Mouse (Mus musculus) heart, adult 8-10 months (tissue): Measurements from ENCODE around the gene Cdc20. TPM values are rescaled to one million over a fixed set of nuclear protein-coding genes. Genes with fewer than 3 reads are reported as not detected.

Source experiments
- DNase-seq: peaks from one replicate; pipeline ENCODE4 v3.0.0; 2022; ENCODE audit warnings: low spot score
- total RNA-seq, 4 experiments: library from RNA; stranded (reverse); gene quantifications; 2 replicates each; pipeline ENCODE4 v1.2.4; 2022

Gene Cdc20
- total RNA-seq, 4 experiments from 2014 or later: 0.47 to 1.4 (median 1.0) TPM

DNA sequence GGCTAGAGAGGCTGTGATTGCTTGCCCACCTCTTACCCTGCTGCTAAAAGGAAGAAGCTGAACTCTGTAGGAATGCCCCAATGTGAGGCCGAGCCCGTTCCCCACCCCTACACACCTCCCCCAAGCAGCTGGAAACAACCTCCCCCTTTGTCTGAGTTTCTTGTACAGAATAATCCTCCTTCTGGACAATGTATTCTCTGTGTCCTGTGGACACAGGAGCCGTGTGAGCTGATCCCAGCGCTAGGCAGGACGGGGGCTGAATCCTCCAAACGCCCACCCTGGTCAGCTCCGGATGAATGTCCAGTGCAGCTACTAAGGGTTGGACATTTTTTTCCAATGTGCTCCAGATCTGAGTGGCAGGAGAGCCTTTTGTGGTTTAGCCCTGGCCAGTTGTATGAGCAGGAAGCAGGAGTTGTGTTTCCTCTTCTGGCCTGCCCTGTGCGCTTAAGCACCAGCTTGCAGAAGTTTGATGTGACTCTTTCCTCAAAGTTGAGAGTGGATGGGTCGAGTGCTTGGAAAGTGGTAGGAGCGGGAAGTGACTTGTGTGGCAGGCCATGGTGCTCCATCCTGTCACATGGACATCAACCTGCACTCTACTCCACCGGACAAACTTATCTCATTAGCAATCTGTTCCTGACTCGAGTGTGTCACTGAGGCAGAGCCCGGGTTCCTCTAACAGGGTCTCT lies 19.9 kb downstream of the Cdc20 start:
- DNase-seq: no peak

DNA sequence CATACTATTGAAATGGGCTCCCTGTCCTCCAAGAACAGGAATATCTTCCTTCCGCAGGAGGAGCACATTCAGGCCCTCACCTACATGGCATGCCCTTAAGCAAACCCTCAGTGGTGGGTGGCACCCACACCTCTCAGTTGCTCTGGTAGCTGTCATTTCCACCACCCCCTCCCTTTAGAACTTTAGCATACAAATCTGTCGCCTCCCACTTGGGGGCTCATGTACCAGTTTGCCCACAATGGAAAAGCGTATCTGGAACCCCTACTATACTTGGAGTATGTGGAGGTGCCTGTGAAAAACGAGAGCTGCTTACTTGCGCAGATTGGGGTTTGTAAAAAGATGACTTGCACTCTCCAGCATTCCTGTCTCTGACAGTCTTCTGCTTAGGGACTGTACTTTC lies 20.8 kb downstream of the Cdc20 start:
- no peak for DNase-seq

DNA sequence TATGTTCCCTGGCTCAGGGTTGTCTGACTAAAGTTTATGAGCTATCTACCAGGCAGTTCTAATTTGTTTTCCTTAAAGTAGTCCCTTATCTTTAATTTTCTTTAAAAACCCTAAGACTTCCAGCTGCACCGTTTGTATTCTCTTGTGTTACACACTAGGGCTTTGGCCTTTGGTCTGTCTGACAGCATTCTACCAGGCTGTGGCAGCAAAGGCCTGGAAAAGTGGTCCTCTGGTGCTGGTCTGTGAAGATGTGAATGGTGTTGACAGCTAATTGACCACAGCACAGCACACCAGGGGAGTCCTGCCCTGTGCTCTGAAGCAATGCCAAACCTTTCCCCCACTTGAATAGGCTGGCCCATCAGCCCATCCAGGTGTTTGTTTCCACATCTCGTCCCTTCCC lies 21.4 kb downstream of the Cdc20 start:
- no peak for DNase-seq

DNA sequence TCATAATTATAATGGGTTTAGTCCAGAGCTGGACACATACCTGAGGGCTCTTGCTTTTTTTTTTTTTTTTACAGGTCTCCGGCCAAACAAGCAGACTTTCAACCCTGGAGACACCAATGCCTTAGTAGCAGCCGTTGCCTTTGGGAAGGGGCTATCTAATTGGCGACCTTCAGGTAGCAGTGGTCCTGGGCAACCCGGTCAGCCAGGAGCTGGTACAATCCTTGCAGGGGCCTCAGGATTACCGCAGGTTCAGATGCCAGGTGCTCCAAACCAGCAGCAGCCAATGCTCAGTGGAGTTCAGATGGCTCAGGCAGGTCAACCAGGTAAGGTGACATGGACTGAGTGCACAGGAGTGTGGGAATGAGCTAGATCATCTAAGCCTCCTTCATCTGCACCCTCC lies 23.6 kb downstream of the Cdc20 start:
- no peak for DNase-seq

DNA sequence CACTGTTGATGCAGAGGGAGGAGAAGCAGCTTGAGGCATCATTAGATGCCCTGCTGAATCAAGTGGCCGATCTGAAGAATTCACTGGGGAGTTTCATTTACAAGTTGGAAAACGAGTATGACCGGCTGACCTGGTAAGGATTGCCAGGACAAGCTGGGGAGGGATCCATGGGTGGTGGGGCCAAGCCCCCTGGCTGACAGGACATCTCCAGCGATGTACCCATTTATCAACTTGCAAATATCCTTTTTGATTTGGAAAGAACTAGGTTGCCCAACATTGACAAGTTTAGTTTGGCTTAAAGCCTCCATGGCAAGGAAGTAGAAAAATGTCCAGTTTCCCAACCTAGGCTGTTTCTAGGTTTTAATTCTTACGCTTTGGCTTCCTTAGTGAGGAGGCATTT lies 26.3 kb downstream of the Cdc20 start:
- DNase-seq: no peak

DNA sequence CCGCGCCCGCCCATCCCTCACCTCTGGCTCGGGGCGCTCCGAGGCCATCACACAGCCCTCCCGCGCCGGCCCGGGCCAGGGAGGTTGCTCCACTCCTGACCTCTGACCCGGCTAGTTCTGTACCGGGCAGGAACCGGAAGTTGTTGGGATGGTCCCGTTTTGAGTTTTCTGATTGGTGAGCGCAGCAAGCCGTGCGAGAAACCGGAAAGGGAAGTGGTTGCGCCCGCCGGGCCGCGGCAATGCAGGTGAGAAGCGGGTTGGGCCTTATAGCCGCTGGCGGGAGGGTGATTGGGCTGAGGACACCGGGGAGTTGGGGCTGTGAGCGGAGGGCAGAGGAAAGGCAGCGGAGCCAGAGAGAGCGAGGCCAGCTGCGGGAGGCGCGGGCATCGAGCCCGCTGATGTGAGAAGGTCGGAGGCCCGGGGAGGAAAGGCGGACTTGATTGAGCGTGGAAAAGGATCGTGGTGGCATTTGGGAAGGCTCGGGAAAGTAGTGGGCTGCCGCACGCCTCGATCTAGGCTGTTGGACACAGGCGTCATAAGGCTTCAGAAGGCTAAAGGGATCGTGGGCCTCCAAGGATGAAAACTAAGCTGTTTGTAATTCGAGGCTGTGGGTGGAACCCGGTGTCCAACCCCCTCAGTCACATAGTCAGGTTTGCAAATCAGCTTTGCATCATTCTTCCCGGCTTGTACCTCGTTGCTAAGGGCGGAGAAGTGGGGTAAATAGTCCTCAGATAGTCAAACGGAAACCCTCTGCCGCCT lies 27.8 kb downstream of the Cdc20 start, which contains the start of the genes Szt2 and Med8:
TSS of gene Szt2 (minus strand) at position 132 of the 759 bp plus-strand sequence.
TSS of gene Med8 (plus strand) at position 196 of the 759 bp plus-strand sequence.
- DNase-seq: peak; percentile 94

DNA sequence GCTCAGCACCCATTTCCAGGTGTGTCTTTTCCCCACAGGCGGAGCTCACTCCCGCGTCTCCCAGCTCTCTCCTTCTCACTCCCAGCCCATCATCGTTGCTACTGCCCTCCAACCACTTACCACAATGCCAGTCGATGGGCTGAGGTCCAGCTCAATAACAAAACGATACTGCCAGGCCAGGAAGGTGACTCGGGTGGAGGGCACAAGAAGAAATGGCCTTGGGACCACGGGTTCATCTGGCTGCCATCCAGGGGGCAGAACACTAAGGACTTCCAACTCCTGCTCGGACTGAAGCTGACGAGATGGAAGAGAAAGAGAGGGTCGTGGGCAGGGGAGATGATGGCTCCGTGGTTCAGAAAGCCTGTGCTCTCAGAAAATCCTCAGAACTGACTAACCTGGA lies 34.5 kb downstream of the Cdc20 start:
- DNase-seq: no peak

DNA sequence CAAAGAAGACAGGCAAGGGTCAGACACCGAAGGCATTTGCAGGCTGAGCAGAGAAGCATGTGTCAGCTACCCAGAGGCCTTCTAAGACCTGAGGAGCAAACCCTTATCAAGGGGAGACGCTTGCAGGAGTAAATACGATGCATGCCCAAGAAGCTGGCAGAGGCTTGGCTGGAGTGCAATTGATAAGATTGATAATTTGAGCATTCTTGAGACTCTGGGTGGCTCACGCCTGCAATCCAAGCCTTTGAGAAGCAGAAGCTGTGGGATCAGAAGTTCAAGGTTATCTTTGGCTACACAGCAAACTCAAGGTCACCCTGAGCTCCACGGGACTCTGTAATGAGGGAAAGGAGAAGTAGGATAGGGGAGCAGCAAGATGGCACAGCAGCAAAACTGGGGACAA lies 35.2 kb downstream of the Cdc20 start:
- no peak for DNase-seq

DNA sequence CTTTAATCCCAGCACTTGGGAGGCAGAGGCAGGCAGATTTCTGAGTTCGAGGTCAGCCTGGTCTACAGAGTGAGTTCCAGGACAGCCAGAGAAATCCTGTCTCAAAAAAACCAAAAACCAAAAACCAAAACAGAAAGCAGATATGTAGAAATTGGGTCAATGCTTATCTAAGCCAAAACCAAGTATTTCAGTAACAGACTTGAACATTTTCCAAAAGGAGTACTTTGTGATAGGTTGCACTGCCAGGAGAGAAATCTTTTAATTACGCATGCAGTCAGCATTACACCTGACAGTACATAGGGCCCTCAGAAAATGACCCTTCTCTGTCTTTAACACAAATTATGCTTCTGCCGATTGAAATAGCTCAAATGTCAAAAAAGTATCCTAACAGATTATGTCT lies 35.7 kb downstream of the Cdc20 start:
- DNase-seq: no peak

DNA sequence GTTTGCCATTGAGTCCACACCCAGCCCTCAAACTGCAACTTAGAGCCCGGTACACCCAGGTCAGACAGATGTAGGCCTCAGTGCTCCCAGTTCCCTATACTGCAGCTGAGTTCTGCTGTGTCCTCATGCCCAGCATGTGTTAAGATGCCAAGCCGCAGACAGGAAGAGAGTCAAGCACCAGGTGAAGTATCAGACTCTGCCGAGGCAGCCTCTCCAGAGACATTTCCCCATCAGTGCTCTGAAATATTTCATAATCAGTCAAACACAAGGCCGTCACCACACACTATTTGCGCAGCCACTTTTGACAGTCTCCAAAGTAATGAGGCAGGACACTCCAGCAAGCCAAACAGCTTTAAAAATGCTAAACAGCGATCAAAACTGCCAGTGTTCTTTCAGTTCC lies 38.8 kb downstream of the Cdc20 start:
- no peak for DNase-seq

DNA sequence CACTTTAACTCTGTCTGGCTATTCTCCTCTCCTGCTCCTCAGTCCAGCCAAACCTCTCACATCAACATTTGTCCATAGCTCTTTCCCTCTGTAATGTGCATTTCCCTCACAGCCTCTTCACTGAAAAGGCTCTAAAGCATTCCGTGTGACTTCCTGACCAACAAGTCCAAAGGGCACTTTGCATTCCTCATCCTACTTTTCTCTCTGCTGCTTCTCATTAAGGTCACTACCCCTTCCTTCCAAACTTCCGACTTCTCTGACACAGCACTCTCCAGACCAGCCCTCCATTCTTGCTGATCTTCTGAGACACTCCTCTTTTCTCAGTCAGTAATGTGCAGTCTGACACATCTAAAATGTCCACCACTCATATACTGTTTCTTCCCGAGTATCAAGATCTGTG lies 40.7 kb downstream of the Cdc20 start:
- no peak for DNase-seq

DNA sequence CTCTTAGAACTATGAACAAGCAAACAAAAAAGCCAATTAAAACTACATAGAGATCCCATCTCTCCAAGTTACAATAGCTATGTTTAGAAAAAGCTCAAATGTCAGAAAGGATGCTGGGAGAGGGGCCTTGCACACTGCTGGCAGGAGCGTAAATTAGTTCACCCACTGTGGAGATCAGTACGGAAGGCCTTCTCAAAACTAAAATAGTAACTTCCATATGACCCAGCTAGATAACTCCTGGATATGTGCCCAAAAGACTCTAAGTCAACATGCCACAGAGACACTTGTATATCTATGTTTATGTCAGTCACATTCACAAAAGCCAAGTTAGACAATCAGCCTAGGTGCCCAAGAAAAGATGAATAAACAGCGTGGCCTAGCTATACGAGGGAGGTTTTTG lies 41.9 kb downstream of the Cdc20 start:
- no peak for DNase-seq

DNA sequence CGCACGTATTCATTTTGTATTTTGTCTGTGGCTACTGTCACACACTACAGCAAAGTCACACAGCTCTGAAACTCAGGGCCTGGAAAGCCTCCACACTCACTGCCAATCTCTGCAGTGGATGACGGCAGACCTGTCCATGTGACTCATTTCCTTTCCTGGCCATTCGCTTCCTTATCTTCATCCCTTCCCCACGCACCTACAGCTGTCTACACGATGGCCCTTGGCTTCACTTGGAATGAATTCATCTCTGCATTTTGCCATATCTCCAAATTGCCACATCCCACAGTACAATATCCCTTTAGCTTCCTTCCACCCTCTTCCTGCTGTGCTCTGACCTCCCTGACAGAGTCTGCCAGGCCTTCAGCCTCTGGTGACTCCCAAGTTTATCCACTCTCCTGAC lies 42.6 kb downstream of the Cdc20 start:
- DNase-seq: peak; percentile 38

DNA sequence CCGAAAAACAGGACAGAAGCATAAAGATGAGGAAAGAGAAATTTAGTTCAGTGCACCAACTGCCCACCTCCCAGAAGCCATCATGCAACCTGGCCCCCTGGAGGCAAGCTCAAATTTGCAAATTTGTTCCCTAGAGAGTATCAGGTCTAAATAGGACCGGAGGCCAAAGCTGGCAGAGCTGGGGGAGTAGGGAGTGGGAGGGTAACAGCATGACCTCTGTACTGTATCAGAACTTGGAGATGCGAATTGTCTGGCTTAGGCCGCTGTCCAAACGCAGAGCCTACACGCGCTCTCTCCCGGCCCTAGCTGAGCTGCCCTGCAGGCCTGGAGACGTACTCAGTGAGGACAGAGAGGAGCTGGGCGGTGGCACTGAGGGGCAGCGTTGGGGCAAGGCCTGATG lies 47.0 kb downstream of the Cdc20 start:
- DNase-seq: no peak

DNA sequence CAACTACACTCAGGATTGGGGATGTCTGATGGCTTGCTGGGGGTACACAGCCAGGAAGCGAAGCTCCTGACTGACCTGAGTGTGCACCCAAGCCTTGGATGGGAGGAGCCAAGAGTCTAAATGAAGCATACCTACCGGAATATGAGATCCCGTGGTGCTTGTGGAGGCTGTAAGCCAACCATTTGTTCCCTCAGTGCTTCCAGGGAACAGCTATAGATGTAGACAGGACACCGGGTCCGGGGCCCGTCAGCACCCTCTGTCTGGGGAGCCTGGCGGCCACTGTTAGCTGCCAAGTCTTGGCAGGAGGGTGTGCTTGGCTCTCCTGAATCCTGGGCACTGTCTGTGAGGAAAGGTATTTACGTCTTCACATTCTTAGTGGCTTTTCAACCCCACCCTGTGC lies 49.8 kb downstream of the Cdc20 start:
- peak; percentile 25 for DNase-seq

DNA sequence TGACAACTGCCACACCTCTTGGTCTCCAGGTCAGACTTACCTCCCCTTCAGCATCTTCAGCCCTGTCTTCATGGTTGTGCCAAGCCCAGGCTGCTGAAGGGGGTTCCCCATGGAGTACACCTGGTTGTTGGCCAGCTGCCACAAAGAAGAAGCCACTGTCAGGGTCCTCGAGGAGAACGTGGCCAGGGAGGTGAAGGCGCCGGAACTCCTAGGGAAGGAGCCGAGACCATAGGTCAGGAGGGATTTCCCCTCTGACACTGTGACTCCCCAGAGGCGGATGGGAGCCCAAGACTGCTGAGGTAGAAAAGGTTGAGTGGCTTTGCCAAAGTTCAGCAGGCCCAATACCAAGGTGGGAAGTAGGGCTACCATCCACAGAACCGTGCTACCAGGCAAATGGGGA lies 53.9 kb downstream of the Cdc20 start:
- no peak for DNase-seq

Other genes starting within 250 kb of the Cdc20 start
- gene Ptprf, start 145.9 kb downstream of the Cdc20 start, total RNA-seq: 1 to 10 TPM; 3.6 to 6.8 (median 4.6) TPM
- gene Szt2, start 28.1 kb downstream of the Cdc20 start, total RNA-seq: 10 to 100 TPM; 10.3 to 13.0 (median 11.7) TPM
- gene Med8, start 28.0 kb downstream of the Cdc20 start, total RNA-seq: 10 to 100 TPM; 28.8 to 42.8 (median 36.2) TPM
- 10 to 100 TPM; 14.8 to 17.7 (median 16.2) TPM for gene Elovl1, start 9.3 kb downstream of the Cdc20 start, total RNA-seq
- gene Mpl, start 20.2 kb upstream of the Cdc20 start, total RNA-seq: under 1 TPM; 0.41 to 0.97 (median 0.51) TPM
- gene Tie1, start 52.7 kb upstream of the Cdc20 start, total RNA-seq: 10 to 100 TPM; 50.0 to 57.6 (median 56.7) TPM
- not detected for gene 2610528J11Rik, start 89.6 kb upstream of the Cdc20 start, total RNA-seq
- under 1 TPM in 2 of 4 experiments, not detected in 2; 0.12 to 0.23 TPM for gene Tmem125, start 106.7 kb upstream of the Cdc20 start, total RNA-seq
- under 1 TPM in 1 of 4 experiments, not detected in 3; 0.06 TPM for gene Cfap57, start 183.4 kb upstream of the Cdc20 start, total RNA-seq
- 10 to 100 TPM; 26.6 to 42.0 (median 37.1) TPM for gene Ebna1bp2, start 183.4 kb upstream of the Cdc20 start, total RNA-seq
- gene Olfr62, start 221.6 kb upstream of the Cdc20 start, total RNA-seq: not detected